Mouse (Mus musculus): ENCODE measurements at regions not wholly inside any gene's neighbourhood (a gene's known extent, or its start where the extent isn't known, plus 50 kb on each side); places are given as distances from the start of the nearest gene placed in this dataset.
A peak's percentile ranks its signal among the peaks of the same experiment; 100 is the strongest.

GRCm38 (mm10) chr1:3121288-3121687 is 1686.4 kb upstream of the Gm37988 start:
- WGBS, result 20% methylated on average over 2 of the region's 2 CpGs
- no peaks in the 10 kb centered on the region for H3K36me3 ChIP-seq (ENCODE audit: control insufficient read depth, insufficient read depth, low read length)
- peak overlapping the region in 1 of 2 experiments; percentile 59; a peak in 2 of 4 replicates for H3K27ac ChIP-seq (replicated peaks in 1 of 2; ENCODE audit: control insufficient read depth in 1 of 2, insufficient read depth in 1 of 2, low read depth in 2 of 2, low read length in 2 of 2)
- no peaks in the 10 kb centered on the region for H3K9me3 ChIP-seq (ENCODE audit: control insufficient read depth, low read length)
- no peak overlapping the region for H3K9ac ChIP-seq (ENCODE audit: low read length)
- H3K4me1 ChIP-seq (ENCODE audit: control insufficient read depth in 2 of 2, insufficient read depth in 2 of 2, low read length in 2 of 2), result peaks cover 0 to 11% of the 10 kb centered on the region in 2 experiments; a peak in 3 of 4 replicates
- H3K27me3 ChIP-seq (ENCODE audit: control insufficient read depth, insufficient read depth, low read length), result no peaks in the 10 kb centered on the region
- ATAC-seq (ENCODE audit: insufficient number of reproducible peaks, insufficient read depth, low FRiP score, low read depth), result no peak
- no peak overlapping the region for H3K4me2 ChIP-seq (ENCODE audit: low read length)
- no peak overlapping the region for H3K4me3 ChIP-seq (ENCODE audit: control insufficient read depth in 1 of 2, insufficient read depth in 1 of 2, low read depth in 1 of 2, low read length in 2 of 2)

- no peak overlapping the region for H3K4me3 ChIP-seq (ENCODE audit: control insufficient read depth in 1 of 2, insufficient read depth in 1 of 2, low read depth in 1 of 2, low read length in 2 of 2)
- H3K4me1 ChIP-seq (ENCODE audit: control insufficient read depth in 2 of 2, insufficient read depth in 2 of 2, low read length in 2 of 2), result peaks cover 0 to 11% of the 10 kb centered on the region in 2 experiments; a peak in 3 of 4 replicates
- WGBS, result 87% methylated on average over 10 of the region's 10 CpGs
- H3K36me3 ChIP-seq (ENCODE audit: control insufficient read depth, insufficient read depth, low read length), result no peaks in the 10 kb centered on the region
- H3K27ac ChIP-seq (replicated peaks in 1 of 2; ENCODE audit: control insufficient read depth in 1 of 2, insufficient read depth in 1 of 2, low read depth in 2 of 2, low read length in 2 of 2), result peak overlapping the region in 1 of 2 experiments; percentile 59; a peak in 2 of 4 replicates
- H3K9me3 ChIP-seq (ENCODE audit: control insufficient read depth, low read length), result no peaks in the 10 kb centered on the region
- no peak overlapping the region for H3K4me2 ChIP-seq (ENCODE audit: low read length)
- no peaks in the 10 kb centered on the region for H3K27me3 ChIP-seq (ENCODE audit: control insufficient read depth, insufficient read depth, low read length)
- H3K9ac ChIP-seq (ENCODE audit: low read length), result no peak overlapping the region
- ATAC-seq (ENCODE audit: insufficient number of reproducible peaks, insufficient read depth, low FRiP score, low read depth), result no peak
These were observed 1685.9 kb upstream of the Gm37988 start for GRCm38 (mm10) chr1:3121745-3122144.

Data from heart, embryonic 14.5 days (tissue).